Mouse (Mus musculus): Measurements from ENCODE around the gene Rtp4.

- TF ChIP-seq CTCF (IDR thresholded peaks at IDR 0.05; ENCODE audit: low read depth): no peak
- TF ChIP-seq EP300 (IDR thresholded peaks at IDR 0.05; ENCODE audit: low read depth): no peak
Measured at GRCm38 (mm10) chr16:23483292-23483691, 36.8 kb upstream of the Rtp4 start.
